Comparison of ENCODE assay signal across 1 mouse cellular context in genomic region chr5:37246138-37246910, GRCm38 (mm10).
TF ChIP-seq lines count a peak whose summit lies in the region.

No protein-coding gene starts in this region.

TF ChIP-seq in CH12.LX, 34 proteins besides CTCF, POLR2A, EP300 and RAD21 (continued from another document):
- TF ChIP-seq TCF12 (IDR thresholded peaks at IDR 0.05; ENCODE audit: low read depth, low read length) (peak; percentile 77), HCFC1 (IDR thresholded peaks at IDR 0.05; ENCODE audit: low read depth, low read length) (0 out of 2 replicates have a peak, but pooled peaks have one; percentile 11), CHD1 (IDR thresholded peaks at IDR 0.05; ENCODE audit: low read depth, low read length) (no peak), ZMIZ1 (IDR thresholded peaks at IDR 0.05; ENCODE audit: low read depth, low read length) (no peak), MAZ (IDR thresholded peaks at IDR 0.05; ENCODE audit: low read depth, low read length) (no peak), ZKSCAN1 (IDR thresholded peaks at IDR 0.05; ENCODE audit: borderline replicate concordance, low read depth, low read length) (no peak), TBP (conservative IDR thresholded peaks at IDR 0.05; ENCODE audit: low read depth, low read length) (no peak), MAX (IDR thresholded peaks at IDR 0.05; ENCODE audit: low read length) (peak; percentile 55; the same call in 1 of the 2 replicates), IRF4 (IDR thresholded peaks at IDR 0.05; ENCODE audit: low read depth, low read length) (peak; percentile 39; the same call in 1 of the 2 replicates), PAX5 (IDR thresholded peaks at IDR 0.05; ENCODE audit: low read length) (no peak), CHD2 (IDR thresholded peaks at IDR 0.05; ENCODE audit: low read length) (peak; percentile 48), BHLHE40 (IDR thresholded peaks at IDR 0.05; ENCODE audit: low read depth, low read length) (peak; percentile 49), MEF2A (IDR thresholded peaks at IDR 0.05; ENCODE audit: borderline replicate concordance, low read depth, low read length) (peak; percentile 66; the same call in 1 of the 2 replicates), NELFE (IDR thresholded peaks at IDR 0.05; ENCODE audit: low read depth, low read length) (no peak)
